Mouse (Mus musculus): ENCODE results near the gene Kifc1. TPM values are rescaled to one million over a fixed set of nuclear protein-coding genes. Genes with fewer than 3 reads are reported as not detected.

Kifc1 gene
- total RNA-seq (2015; ENCODE audit: low replicate concordance) (5.0 and 17.6 TPM in 2 replicates), total RNA-seq (2017; ENCODE audit: low replicate concordance) (47.5 and 80.7 TPM in 2 replicates)

- peak; percentile 95 for ATAC-seq (replicated peaks; ENCODE audit: low FRiP score, poor library complexity, severe bottlenecking)
These were observed at the start of gene Kifc1 for GRCm38 (mm10) chr17:33890533-33891059. TSS of gene Kifc1 (minus strand) at chr17:33890661.

DNA sequence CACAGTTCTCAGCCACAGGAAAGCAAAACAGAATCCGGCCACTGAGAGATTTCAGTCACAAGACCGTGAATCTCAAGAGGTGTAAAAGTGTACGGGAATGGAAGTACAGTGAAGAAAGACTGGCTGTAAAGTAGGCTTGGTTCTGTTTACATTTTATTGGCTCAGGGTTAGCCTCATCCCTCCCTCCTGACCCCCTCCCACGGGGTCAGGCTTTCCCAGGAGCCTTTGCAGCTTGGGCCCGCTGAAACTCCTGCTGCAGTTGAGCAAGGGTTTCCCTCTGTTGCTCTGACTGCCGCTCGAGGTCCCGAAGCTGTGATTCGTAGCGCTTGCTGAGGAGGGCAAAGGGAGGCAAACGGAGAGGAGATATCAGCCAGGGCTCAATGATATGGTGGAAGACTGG lies 48.3 kb upstream of the Kifc1 start:
- no peak for ATAC-seq (replicated peaks; ENCODE audit: low FRiP score, poor library complexity, severe bottlenecking)

- no peak for ATAC-seq (replicated peaks; ENCODE audit: low FRiP score, poor library complexity, severe bottlenecking)
These were observed 46.5 kb upstream of the Kifc1 start for GRCm38 (mm10) chr17:33936993-33937392.

- ATAC-seq (replicated peaks; ENCODE audit: low FRiP score, poor library complexity, severe bottlenecking): no peak
These were observed 45.1 kb upstream of the Kifc1 start for GRCm38 (mm10) chr17:33935422-33936055.

DNA sequence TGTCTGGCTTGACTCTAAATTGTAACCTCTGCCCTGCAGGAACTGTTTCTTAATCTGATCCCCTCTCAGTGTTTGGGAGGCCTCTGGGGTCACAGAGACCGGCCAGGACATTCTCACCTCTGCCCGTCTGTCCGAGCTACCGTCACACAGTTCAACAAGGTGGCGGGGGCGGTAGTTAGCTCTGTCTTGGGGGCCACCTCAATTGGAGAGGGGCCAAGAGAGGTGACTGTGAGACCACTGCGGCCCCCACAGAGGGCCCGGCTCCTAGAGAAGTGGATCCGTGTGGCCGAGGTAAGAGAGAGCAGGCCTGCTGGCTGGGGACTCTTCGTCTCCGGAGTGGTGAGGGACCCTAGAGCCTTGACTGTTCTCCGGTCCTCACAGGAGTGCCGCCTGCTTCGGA lies 42.5 kb upstream of the Kifc1 start:
- ATAC-seq (replicated peaks; ENCODE audit: low FRiP score, poor library complexity, severe bottlenecking): no peak

GRCm38 (mm10) chr17:33932448-33932847 lies 42.0 kb upstream of the Kifc1 start:
- no peak for ATAC-seq (replicated peaks; ENCODE audit: low FRiP score, poor library complexity, severe bottlenecking)

- no peak for ATAC-seq (replicated peaks; ENCODE audit: low FRiP score, poor library complexity, severe bottlenecking)
These were observed 41.5 kb upstream of the Kifc1 start for GRCm38 (mm10) chr17:33931947-33932346.

DNA sequence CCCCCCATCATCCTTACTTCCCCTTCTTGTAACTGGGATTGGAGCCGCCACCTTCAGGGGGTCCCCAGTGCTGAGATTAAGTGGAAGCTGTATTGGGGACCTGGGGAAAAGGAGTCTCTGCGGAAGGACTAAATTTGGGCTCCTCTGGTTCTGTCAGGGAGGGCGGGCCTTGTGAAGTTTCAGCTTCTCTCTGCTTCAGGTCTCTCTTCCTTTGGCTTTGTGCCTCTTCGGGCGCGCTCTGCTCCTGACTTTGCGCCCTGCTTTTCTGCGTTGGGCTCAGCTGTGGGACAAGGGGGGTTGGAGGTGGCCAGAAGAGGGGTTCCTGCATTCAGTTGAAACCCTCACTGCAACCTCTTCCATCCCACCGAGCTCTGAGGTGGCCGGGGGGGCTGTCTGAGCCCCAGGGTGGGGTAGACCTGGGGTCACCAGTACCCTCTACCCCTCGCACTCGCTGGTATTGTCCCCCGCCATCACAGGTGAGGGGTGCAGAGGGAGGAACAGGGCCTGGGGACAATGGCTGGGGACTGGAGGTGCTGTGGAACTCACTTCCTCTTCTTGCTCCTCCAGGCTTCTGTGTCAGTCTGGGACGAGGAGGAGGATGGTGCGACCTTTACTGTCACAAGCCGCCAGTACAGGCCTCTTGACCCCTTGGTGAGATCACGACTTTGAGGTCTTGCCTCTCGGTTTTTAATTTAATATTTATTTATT lies 40.9 kb upstream of the Kifc1 start:
- no peak for ATAC-seq (replicated peaks; ENCODE audit: low FRiP score, poor library complexity, severe bottlenecking)

DNA sequence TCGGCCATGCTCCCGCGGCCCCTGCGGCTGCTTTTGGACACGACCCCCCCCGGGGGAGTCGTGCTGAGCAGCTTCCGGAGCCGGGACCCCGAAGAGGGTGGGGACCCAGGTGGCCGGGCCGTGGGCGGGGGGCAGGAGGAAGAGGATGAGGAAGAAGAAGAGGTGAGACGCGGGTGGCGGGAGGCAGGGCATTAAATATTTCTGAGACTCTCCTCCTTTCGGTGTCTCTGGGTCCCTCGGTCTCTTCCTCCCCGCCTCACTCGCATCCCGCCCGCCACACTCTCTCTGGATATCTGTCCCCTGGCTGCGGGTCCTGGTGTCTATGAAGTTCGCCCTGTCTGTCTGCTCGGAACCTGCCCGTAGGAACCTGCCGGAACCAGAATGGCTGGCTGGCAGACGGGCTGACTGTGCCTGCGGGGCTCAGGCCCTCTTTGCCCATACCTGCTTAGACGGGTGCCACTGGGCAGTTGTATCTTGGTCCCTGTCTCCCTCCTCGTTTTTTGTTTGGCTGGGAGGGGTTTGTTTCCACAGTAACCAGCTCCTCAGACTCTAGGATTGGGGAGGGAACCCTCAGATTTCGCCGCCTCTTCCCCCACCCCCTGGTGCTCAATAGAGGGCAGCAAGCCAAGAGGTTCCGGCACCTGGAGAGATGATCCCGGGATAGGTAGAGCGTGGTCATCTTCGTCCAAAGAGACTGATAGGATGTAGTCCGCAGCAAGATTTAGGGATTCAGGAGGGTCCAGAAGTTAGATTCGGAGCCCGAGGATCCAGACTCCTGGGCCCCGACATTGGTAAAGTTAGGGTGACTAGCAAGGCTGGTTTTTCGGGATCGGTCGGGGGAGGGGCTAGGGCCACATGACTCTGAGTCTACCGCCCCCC lies 40.1 kb upstream of the Kifc1 start:
- ATAC-seq (replicated peaks; ENCODE audit: low FRiP score, poor library complexity, severe bottlenecking): no peak

GRCm38 (mm10) chr17:33929371-33930279 lies 39.2 kb upstream of the Kifc1 start, which contains the start of gene Rgl2:
TSS of gene Rgl2 (plus strand) at chr17:33929543.
- peak; percentile 89 for ATAC-seq (replicated peaks; ENCODE audit: low FRiP score, poor library complexity, severe bottlenecking)

DNA sequence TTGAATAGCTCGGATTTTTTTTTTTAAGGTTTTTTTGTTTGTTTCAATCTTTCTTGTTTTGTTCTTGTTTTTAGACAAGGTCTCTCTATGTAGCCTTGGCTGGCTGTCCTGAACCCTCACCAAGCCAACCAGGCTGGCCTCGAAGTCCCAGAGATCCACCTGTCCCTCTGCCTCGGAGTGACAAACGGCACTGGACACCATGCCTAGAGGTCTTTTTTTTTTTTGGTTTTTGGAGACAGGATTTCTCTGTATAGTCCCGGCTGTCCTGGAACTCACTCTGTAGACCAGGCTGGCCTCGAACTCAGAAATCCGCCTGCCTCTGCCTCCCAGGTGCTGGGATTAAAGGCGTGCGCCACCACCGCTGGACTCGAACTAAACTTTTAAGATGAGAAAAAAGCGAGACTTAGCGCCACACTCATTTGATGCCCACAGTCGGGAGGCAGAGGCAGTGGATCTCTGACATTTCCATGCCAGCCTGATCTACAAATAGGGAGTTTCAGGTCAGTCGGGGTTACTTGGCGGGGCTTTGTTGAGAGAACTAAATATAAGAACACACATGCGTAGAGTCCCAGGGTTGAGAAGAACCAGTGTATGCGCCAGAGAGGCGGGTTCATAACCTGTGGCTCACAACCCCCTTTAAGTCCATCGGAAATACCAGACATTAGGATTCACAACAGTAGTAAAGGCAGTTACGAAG lies 37.9 kb upstream of the Kifc1 start:
- ATAC-seq (replicated peaks; ENCODE audit: low FRiP score, poor library complexity, severe bottlenecking): no peak

DNA sequence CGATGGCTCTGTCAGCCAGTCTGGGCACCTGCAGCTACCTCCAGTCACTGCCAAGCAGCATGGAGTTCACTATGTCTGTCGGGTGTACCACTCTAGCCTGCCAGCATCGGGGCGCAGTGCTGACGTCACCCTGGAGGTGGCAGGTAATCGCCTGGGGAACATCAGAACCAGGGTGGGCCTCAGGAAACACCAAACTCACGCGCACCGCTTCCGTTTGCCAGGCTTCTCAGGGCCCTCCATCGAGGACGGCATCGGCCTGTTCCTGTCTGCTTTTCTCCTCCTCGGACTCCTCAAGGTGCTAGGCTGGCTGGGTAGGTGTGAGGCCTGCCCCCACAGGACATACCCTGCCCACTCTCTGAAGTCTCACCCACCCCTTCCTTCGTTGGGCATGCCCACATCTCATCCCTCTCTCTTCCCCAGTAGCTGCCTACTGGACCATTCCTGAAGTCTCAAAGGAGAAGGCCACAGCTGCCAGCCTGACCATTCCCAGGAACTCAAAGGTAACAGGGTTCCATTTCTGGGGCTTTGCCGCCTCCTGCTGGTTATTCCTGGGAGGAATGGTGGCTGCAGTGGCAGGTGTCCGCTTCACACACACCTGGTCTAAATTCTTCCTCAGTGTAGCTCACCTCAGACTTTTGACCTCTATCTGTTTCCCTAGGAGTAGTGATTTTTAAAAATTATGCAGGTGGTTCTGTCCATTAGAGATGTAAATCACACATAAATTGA lies 35.9 kb upstream of the Kifc1 start:
- ATAC-seq (replicated peaks; ENCODE audit: low FRiP score, poor library complexity, severe bottlenecking): no peak

- no peak for ATAC-seq (replicated peaks; ENCODE audit: low FRiP score, poor library complexity, severe bottlenecking)
These were observed 35.1 kb upstream of the Kifc1 start for GRCm38 (mm10) chr17:33925406-33926116.

- no peak for ATAC-seq (replicated peaks; ENCODE audit: low FRiP score, poor library complexity, severe bottlenecking)
These were observed 34.3 kb upstream of the Kifc1 start for GRCm38 (mm10) chr17:33924577-33925283.

DNA sequence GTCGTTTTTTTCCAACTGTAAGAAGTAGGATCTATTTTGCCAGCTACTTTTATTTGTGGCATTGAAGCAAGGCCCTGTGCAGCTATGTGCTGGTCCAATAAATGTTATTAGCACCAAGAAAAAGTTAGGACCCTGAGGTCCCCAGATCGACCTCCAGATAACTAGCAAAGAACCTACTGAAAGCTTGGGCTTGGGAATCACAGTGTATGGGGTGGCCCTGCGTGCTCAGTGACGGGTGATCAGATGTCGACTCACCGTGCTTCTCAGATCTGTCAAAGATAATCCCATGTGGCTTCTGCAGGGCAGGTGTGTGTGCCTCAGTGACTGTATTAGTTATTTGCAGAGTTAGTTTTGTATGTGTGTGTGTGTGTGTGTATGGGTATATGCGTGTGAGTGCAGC lies 30.9 kb upstream of the Kifc1 start:
- no peak for ATAC-seq (replicated peaks; ENCODE audit: low FRiP score, poor library complexity, severe bottlenecking)

- ATAC-seq (replicated peaks; ENCODE audit: low FRiP score, poor library complexity, severe bottlenecking): peak; percentile 61
These were observed 30.0 kb upstream of the Kifc1 start for GRCm38 (mm10) chr17:33920282-33921097.
